Mouse (Mus musculus): ENCODE data around the gene Rnf181.
A peak's percentile ranks its signal among the peaks of the same experiment; 100 is the strongest.

Gene Rnf181

GRCm38 (mm10) chr6:72366844-72367443 is at the start of gene Rnf181:
Gene Rnf181, minus strand, starts transcription at chr6:72366956.
- no peak for DNase-seq (ENCODE audit: low spot score)

DNA sequence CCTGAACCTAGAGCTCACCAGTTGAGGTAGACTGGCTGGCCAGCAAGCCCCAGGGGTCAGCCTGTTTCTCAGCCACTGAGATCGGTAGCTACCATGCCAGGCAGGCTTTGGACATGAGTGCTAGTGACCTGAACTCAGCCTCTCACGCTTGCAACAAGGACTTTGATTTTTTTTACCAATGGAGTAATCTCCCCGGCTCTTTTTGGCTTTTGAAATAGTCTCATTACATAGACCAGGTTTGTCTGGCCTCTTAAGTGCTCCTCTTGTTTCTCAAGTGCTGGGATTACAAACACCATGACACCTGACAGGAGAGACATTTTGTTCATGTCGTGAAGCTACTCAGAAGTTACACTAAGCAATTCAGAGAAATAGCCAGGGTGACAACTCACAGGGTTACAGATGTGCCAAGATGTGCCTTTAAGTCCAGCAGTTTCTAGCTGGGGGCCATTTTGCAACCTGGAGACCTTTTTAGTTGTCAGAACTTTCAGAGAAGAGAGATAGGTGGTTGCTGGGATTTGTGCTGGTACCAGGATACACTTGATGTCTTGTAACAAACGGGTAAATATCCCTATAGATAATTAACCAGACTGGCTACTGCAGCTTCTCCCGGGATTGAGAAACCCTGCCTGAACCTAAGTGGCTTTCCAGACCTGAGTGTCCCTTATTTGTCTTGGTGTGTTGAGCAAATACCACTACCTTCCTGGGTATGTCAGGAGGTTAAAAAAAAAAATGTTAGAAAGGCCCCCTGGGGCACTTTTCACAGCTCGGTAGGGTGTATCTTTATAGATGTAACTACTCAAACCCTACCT is 49.4 kb upstream of the Rnf181 start:
- no peak for DNase-seq (ENCODE audit: low spot score)

GRCm38 (mm10) chr6:72415181-72415580 is 48.4 kb upstream of the Rnf181 start:
- DNase-seq (ENCODE audit: low spot score) = no peak

- peak; percentile 98 for DNase-seq (ENCODE audit: low spot score)
Observed at GRCm38 (mm10) chr6:72414076-72414756, 47.5 kb upstream of the Rnf181 start, which contains the start of gene Ggcx. Gene Ggcx, plus strand, starts transcription at chr6:72414308.

GRCm38 (mm10) chr6:72410518-72410917 is 43.8 kb upstream of the Rnf181 start:
- DNase-seq (ENCODE audit: low spot score) = no peak

DNA sequence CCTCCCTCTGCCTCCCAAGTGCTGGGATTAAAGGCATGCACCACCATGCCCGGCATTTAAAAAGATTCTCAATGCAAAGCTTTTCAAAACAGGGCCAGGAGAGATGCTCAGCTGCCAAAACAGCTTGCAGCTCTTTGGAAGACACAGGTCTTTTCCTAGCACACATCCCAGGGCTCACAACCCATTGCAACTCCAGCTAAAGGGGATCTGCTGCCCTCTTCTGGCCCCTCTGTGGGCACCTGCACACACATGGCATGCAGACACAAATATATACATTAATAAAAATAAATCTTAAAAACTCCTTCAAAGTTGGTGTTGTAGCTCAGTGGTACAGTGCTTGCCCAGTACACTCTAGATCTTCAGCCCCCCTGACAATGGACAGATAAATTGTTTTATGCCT is 43.2 kb upstream of the Rnf181 start:
- DNase-seq (ENCODE audit: low spot score) = no peak

- DNase-seq (ENCODE audit: low spot score) = peak; percentile 89
Observed at GRCm38 (mm10) chr6:72409567-72409966, 42.8 kb upstream of the Rnf181 start.

DNA sequence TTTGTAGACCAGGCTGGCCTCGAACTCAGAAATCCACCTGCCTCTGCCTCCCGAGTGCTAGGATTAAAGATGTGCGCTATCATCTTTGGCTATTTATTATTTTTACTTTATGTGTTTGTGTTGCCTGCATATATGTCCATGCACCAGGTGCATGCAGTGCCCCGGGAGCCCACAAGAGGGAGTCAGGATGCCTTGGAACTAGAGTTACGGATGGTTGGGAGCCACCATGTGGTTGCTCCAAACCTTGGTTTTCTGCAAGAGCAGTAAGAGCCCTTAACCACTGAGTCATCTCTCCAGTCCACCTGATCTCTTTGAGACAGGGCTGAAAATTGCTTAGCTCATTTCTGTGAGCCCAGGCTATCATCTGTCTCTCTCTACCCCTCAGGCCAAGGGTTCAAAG is 40.4 kb upstream of the Rnf181 start:
- peak; percentile 94 for DNase-seq (ENCODE audit: low spot score)

DNA sequence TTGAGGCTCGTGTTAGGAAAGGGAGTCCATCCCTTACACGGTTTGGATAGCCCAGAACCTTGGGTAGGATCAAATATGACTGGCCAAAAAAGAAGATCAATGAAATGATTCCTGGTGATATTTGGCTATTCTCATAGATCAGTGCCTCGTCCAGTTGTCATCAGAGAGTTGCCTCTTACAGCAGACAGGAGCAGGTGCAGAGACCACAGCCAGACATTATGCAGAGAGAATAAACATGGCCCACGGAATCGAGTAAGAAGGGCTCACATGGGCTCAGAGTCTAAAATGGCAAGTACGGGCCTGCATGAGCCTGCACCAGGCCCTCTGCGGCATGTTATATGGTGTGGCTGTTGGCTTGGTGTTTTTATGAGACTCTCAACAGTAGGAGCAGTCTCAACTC is 38.6 kb upstream of the Rnf181 start:
- no peak for DNase-seq (ENCODE audit: low spot score)

DNA sequence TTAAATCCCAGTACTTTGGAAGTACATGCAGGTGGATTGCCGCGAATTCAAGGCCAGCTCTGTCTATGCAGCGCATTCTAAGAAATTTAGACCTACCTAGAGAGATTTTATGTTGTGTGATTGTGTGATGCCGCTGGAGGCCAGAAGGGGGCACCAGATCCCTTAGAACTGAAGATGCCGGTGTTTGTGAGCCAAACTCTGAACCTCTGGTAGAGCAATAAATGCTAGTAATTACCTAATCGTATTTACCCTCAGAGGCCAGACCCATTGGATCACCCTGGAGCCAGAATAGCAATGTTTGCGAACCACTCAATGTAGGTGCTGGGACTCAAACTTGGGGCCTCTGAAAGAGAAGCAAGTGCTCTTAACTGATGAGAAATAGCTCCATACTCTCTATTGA is 35.1 kb upstream of the Rnf181 start:
- DNase-seq (ENCODE audit: low spot score) = peak; percentile 85

DNA sequence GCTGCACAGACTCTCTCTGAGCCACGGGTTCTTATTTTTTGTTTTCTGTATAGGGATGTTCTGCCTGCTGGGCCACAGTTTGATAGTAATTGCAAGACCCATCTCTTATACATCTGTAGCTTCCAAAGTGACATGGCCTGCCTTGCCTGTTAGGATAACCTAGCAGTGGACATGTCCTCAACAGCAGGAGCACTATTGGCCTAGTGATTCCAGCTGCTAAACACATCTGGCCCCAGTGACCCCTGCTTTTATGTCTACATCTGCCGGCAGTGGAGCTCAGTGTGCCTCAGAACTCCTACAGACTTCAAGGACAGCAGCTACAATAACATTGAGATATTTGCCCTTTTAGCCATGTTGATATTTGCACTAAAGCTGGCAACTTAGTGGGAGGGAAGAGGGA is 33.2 kb upstream of the Rnf181 start:
- peak; percentile 46 for DNase-seq (ENCODE audit: low spot score)

DNA sequence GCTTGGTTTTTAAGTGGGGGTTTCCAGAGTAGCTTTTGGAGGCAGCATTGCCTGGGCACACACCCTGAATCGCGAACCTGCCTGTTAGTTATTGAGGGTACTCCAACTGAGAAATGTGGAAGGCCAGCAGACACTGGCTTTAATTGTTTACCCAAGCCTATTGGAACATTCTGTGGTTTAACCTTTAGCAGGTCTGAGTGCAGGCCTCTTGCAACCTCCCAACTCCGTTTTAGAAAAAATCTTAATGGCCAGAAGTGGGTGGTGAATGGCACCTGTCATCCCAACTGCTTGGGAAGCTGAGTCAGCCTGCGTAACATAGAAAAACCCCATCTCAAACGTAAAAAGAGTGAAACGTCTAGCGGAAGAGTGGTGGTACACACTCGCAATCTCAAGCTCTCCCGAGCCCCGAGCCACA is 30.1 kb upstream of the Rnf181 start:
- DNase-seq (ENCODE audit: low spot score) = no peak

- no peak for DNase-seq (ENCODE audit: low spot score)
Observed at GRCm38 (mm10) chr6:72392341-72392740, 25.6 kb upstream of the Rnf181 start.

DNA sequence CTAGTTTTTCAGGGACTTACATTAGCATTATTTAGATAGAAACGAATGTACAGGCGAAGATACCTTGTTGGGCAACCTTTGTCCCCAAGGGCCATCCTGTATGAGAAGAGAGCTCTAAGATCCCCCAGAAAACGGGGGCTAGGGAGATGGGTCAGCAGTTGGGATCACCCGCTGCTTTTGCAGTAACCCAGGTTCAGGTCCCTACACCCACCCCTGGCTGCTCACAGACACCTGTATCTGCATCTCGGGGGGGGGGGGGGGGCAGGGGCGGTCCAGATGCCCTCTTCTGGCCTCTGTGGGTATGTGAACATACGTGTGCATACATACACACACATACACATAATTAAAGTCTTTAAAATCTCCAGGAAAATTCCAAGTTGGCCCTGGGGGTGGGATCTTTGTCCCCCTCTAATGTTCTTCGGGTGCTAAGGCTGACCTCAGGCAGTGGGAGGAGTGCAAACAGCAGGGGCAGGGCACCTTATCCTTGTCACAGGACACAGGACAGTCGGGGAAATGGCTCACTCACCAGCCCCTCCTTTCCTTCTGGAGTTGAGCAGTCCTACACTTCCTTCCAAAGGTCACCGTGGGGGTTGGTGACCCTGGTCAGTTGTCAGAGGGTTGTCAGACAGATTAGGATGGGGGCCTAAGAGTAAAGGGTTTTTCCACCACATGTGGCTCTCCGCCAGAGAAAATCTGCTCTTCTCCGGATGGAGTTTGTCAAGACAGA is 24.2 kb upstream of the Rnf181 start:
- DNase-seq (ENCODE audit: low spot score) = peak; percentile 75

- DNase-seq (ENCODE audit: low spot score) = peak; percentile 59
Observed at GRCm38 (mm10) chr6:72389941-72390771, 23.4 kb upstream of the Rnf181 start, which contains the start of gene Vamp8. Gene Vamp8, minus strand, starts transcription at chr6:72390703.

- no peak for DNase-seq (ENCODE audit: low spot score)
Observed at GRCm38 (mm10) chr6:72389471-72389940, 22.8 kb upstream of the Rnf181 start.

DNA sequence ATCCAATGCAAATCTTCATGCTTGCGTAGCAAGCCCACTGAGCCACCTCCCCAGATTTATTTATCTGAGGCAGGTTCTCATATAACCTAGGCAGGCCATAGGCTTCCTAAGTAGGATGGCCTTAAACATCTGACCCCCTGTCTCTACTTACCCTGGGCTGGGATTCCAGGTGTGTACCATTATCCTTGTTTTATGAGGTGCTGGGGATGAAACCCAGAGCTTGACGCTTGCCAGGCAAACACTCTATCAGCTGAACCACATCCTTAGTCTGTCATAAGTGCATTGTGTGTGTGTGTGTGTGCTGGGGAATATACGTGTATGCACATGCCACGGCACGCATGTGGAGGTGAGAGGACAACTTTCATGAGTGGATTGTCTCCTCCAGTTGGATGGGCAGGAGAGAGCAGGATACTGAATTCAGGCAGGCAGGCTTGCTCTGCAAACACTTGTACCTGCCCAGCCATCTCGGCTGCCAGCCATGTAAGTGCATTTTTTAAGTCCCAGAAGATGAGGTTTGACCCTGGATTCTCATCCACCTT is 22.1 kb upstream of the Rnf181 start:
- no peak for DNase-seq (ENCODE audit: low spot score)

- DNase-seq (ENCODE audit: low spot score) = no peak
Observed at GRCm38 (mm10) chr6:72388266-72388665, 21.5 kb upstream of the Rnf181 start.

DNA sequence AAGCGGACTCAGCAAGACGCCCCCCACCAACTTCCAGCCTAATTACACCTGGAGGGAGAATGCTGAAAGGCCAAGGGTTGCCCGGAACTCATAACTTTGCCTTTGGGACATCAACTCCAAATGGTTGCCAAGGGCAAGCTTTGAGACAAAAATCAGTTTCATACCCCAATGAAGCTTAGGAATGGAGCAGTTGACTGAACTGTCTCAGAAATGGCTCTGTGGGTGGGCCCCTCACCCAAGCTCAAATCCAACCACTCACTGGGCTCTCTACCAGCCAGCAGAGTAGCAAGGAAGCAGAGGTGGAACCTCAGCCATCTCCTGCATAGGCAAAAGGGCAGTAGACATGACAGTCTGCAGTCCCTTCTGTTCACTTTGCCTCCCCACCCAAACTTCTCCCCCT is 21.1 kb upstream of the Rnf181 start:
- no peak for DNase-seq (ENCODE audit: low spot score)

GRCm38 (mm10) chr6:72386561-72386960 is 19.8 kb upstream of the Rnf181 start:
- no peak for DNase-seq (ENCODE audit: low spot score)

GRCm38 (mm10) chr6:72385258-72385657 is 18.5 kb upstream of the Rnf181 start:
- no peak for DNase-seq (ENCODE audit: low spot score)
